Mouse (Mus musculus) kidney, embryonic 14.5 days (tissue): Measurements from ENCODE around the gene Chmp4b. TPM values are rescaled to one million over a fixed set of nuclear protein-coding genes. Genes with fewer than 3 reads are reported as not detected.

Experiments used
- ATAC-seq: fragments of 200-750 bp; cut with Nextera tagmentation; 2 replicates; pipeline ENCODE4 v1.8.0; 2017; ENCODE audit warnings: moderate number of reproducible peaks, mild to moderate bottlenecking, moderate TSS enrichment, moderate library complexity; ENCODE audit not compliant: low FRiP score, low TSS enrichment
- H3K27ac ChIP-seq: fragments of 300-500 bp; sonication (generic); 2 replicates; pipeline ENCODE4 v1.5.1; 2014; ENCODE audit warnings: low read depth, mild to moderate bottlenecking, low read length, moderate library complexity, mixed read lengths
- H3K27me3 ChIP-seq: fragments of 300-500 bp; sonication (generic); 2 replicates; pipeline ENCODE4 v1.6.1; 2014; ENCODE audit warnings: mild to moderate bottlenecking, low read length; ENCODE audit not compliant: control insufficient read depth, insufficient read depth
- H3K36me3 ChIP-seq: fragments of 300-500 bp; sonication (generic); 2 replicates; pipeline ENCODE4 v1.6.1; 2014; ENCODE audit warnings: low read length, mixed read lengths; ENCODE audit not compliant: control insufficient read depth, insufficient read depth
- H3K4me1 ChIP-seq: fragments of 300-500 bp; sonication (generic); 2 replicates; pipeline ENCODE4 v1.6.1; 2014; ENCODE audit warnings: low read length, mixed read lengths; ENCODE audit not compliant: control insufficient read depth, insufficient read depth
- H3K4me2 ChIP-seq: fragments of 300-500 bp; sonication (generic); replicated peaks from 2 replicates; pipeline ENCODE4 v1.6.1; 2014; ENCODE audit warnings: low read depth, mild to moderate bottlenecking, low read length
- H3K4me3 ChIP-seq: fragments of 300-500 bp; sonication (generic); 2 replicates; pipeline ENCODE4 v1.5.1; 2014; ENCODE audit warnings: mild to moderate bottlenecking, low read length
- H3K9ac ChIP-seq: fragments of 300-500 bp; sonication (generic); 2 replicates; pipeline ENCODE4 v1.6.1; 2014; ENCODE audit warnings: low read depth, mild to moderate bottlenecking, low read length, moderate library complexity
- H3K9me3 ChIP-seq: fragments of 300-500 bp; sonication (generic); 2 replicates; pipeline ENCODE4 v1.6.1; 2016; ENCODE audit warnings: low read length; ENCODE audit not compliant: control insufficient read depth
- WGBS: fragments of 180-500 bp; shearing (Covaris S2); extraction: QIAGEN DNeasy Blood & Tissue Kit; methylation state at CpG from one replicate; pipeline ENCODE4 v1.1.7; 2014; 5-methylcytosine and 5-hydroxymethylcytosine counted together
- polyA plus RNA-seq: library from polyadenylated mRNA; unstranded; fragments of >200 nt; fragmentation: Nextera tagmentation; extraction: Ambion mirVana; gene quantifications from 2 replicates; pipeline ENCODE4 v1.2.1, GENCODE M21; 2014

Gene Chmp4b
- polyA plus RNA-seq, 1 experiment from 2014 or later, result 13.9 TPM

- Histone ChIP-seq H3K9me3 (no peaks in the 10 kb centered on the region), H3K4me3 (no peak overlapping the region), H3K9ac (no peak overlapping the region), H3K36me3 (no peaks in the 10 kb centered on the region), H3K27ac (no peak overlapping the region), H3K4me1 (peaks cover 4% of the 10 kb centered on the region; the same call in 1 of the 2 replicates), H3K27me3 (no peaks in the 10 kb centered on the region), H3K4me2 (no peak overlapping the region)
- ATAC-seq, result no peak
- 53% methylated on average over 6 of the region's 6 CpGs for WGBS
These were observed 61.6 kb downstream of the Chmp4b start for GRCm38 (mm10) chr2:154713083-154713482.

DNA sequence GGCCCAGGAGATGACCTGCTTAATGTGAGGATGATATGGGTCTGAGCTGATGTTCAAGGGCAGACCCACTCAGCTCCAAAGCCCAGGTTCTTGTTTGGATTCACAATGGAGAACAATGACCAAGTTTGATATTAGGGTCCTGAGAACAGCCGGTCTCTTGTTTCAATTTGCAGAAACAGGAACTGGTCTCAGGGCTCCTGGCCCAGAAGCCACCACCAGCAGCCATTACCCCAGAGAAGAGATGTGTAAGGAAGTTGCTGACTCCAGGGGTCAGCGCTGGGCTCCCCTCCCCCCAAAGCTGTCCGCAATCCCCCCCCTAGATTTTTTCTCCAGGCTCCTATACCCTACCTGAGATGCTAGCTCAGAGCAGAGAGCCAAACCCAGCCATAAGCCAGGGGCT, 62.5 kb downstream of the Chmp4b start:
- Histone ChIP-seq H3K27ac (no peak overlapping the region), H3K27me3 (no peaks in the 10 kb centered on the region), H3K36me3 (no peaks in the 10 kb centered on the region), H3K4me3 (no peak overlapping the region), H3K4me1 (peaks cover 7% of the 10 kb centered on the region; the same call in 1 of the 2 replicates), H3K9me3 (no peaks in the 10 kb centered on the region), H3K9ac (no peak overlapping the region), H3K4me2 (no peak overlapping the region)
- ATAC-seq, result no peak
- 73% methylated on average over 3 of the region's 3 CpGs for WGBS

DNA sequence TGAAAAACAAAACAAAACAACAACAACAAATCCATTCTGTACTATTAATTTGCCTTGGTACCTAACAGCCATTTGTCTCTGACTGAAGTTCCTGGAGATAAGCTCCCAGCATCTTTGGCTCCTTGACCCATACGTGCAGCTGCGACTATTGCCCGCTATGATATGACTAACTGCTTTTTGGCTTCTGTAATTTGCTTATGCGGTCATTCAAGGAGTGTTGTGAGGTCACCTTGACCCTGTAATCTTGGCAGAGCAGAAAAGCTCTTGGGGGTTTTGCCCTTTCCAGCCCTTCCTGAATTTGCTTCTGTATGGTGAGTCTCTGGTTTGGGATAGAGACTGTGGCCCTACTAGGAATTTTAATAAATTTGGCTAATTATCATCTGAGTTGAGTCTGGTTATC, 65.1 kb downstream of the Chmp4b start:
- no peaks in the 10 kb centered on the region for H3K9me3 ChIP-seq
- H3K27me3 ChIP-seq, result no peaks in the 10 kb centered on the region
- H3K36me3 ChIP-seq, result no peaks in the 10 kb centered on the region
- H3K4me3 ChIP-seq, result no peak overlapping the region
- H3K4me2 ChIP-seq, result no peak overlapping the region
- ATAC-seq, result no peak
- no peak overlapping the region for H3K27ac ChIP-seq
- no peak overlapping the region for H3K9ac ChIP-seq
- peaks cover 7% of the 10 kb centered on the region; the same call in 1 of the 2 replicates for H3K4me1 ChIP-seq
- 84% methylated on average over 4 of the region's 4 CpGs for WGBS

GRCm38 (mm10) chr2:154717081-154717480, 65.6 kb downstream of the Chmp4b start:
- peaks cover 7% of the 10 kb centered on the region; the same call in 1 of the 2 replicates for H3K4me1 ChIP-seq
- no peak overlapping the region for H3K4me2 ChIP-seq
- H3K27ac ChIP-seq, result no peak overlapping the region
- H3K9me3 ChIP-seq, result no peaks in the 10 kb centered on the region
- no peak overlapping the region for H3K4me3 ChIP-seq
- no peaks in the 10 kb centered on the region for H3K27me3 ChIP-seq
- no peak for ATAC-seq
- no peak overlapping the region for H3K9ac ChIP-seq
- no peaks in the 10 kb centered on the region for H3K36me3 ChIP-seq

GRCm38 (mm10) chr2:154718855-154719556, 67.5 kb downstream of the Chmp4b start:
- peak; percentile 79 for ATAC-seq
- Histone ChIP-seq H3K9ac (no peak overlapping the region), H3K27me3 (no peaks in the 10 kb centered on the region), H3K9me3 (no peaks in the 10 kb centered on the region), H3K27ac (no peak overlapping the region), H3K4me2 (no peak overlapping the region), H3K4me3 (no peak overlapping the region), H3K36me3 (no peaks in the 10 kb centered on the region), H3K4me1 (peaks cover 3% of the 10 kb centered on the region)
- 31% methylated on average over 12 of the region's 12 CpGs for whole genome bisulfite sequencing

DNA sequence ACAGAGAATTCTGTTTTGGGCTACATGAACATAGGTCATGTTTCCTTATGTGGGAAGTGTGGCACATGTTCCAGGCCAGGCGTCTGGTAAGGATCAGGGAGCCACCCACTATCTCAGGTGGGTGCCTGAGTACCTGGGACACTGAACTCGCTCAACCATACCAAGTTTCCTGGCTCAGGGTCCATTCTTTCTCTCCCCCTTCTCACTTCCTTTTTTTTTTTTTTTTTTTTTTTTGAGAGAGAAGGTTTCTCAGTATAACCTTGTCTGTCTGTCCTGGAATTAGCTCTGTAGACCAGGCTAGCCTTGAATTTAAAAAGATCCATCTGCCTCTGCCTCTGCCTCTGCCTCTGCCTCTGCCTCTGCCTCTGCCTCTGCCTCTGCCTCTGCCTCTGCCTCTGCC, 68.8 kb downstream of the Chmp4b start:
- no peak overlapping the region for H3K9ac ChIP-seq
- H3K27ac ChIP-seq, result no peak overlapping the region
- no peak overlapping the region for H3K4me2 ChIP-seq
- 90% methylated on average over 2 of the region's 2 CpGs for WGBS
- H3K27me3 ChIP-seq, result no peaks in the 10 kb centered on the region
- H3K4me3 ChIP-seq, result no peak overlapping the region
- no peaks in the 10 kb centered on the region for H3K9me3 ChIP-seq
- peaks cover 3% of the 10 kb centered on the region for H3K4me1 ChIP-seq
- no peaks in the 10 kb centered on the region for H3K36me3 ChIP-seq
- no peak for ATAC-seq

DNA sequence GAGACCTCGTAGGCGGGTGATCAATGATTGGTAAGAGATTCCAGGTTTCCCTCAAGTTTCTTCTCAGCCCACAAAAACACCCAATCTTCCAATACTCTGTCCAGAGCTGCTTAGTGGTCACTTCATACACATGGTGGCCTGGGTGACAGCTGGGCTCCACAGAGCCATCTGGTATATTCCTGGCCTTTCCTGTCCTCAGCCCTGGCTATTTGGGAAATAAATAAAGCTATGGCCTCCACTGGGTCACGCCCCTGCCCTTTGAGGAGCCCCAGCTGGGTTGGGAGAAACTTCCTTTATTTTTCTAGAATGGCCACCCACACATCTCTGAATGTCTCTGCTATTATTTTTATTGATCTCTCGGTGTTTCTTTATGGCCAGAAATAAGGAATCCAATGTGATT, 72.0 kb downstream of the Chmp4b start:
- ATAC-seq, result no peak

DNA sequence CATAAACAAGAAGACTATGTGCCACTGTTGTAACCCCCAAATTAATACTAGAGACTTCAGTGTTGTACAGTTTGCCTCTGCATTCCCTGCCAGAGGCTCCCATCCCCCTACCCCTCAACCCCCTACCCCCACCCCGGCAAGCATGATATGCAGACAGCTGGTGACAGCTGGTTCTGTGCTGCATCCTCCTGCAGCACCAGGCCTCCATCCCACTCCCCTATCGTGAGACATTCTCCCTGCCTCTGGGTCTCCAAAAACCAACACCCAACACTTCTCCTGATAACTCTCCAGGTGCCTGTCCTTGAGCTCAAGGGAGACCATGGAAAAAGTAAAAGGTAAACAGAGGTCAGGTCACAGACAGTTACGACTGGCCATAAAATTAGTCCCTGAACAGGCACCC, 78.2 kb downstream of the Chmp4b start:
- Histone ChIP-seq H3K4me1 (peaks cover 17% of the 10 kb centered on the region), H3K27me3 (no peaks in the 10 kb centered on the region), H3K36me3 (no peaks in the 10 kb centered on the region), H3K27ac (no peak overlapping the region), H3K4me2 (no peak overlapping the region), H3K9me3 (no peaks in the 10 kb centered on the region), H3K9ac (no peak overlapping the region), H3K4me3 (no peak overlapping the region)
- 22% methylated on average over 3 of the region's 3 CpGs for WGBS
- ATAC-seq, result no peak

More for the DNA sequence above, 72.0 kb downstream of the Chmp4b start:
- no peak overlapping the region for H3K4me2 ChIP-seq
- H3K27ac ChIP-seq, result no peak overlapping the region
- H3K36me3 ChIP-seq, result no peaks in the 10 kb centered on the region
- no peaks in the 10 kb centered on the region for H3K9me3 ChIP-seq
- H3K9ac ChIP-seq, result no peak overlapping the region
- H3K4me3 ChIP-seq, result no peak overlapping the region
- peaks cover 2% of the 10 kb centered on the region for H3K4me1 ChIP-seq
- H3K27me3 ChIP-seq, result no peaks in the 10 kb centered on the region
- WGBS, result 73% methylated on average over 4 of the region's 4 CpGs

DNA sequence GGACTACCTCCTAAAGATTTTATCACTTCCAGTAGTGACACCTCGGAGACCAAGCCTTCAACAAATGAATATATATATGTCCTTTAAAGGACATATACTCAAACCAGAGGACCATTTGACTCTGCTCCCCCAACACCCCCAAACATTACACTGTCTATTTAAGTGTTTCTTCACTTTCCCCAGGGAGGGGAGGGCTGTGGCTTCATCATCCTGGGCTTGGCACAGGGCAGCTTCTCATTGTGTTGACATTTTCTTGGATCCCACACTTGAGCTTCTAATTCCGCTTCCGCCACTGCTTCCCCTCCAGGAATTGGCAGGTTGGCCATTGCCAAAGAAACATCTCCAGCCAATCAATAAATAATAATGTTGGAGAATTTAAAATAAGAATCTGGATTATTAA, 79.3 kb downstream of the Chmp4b start:
- ATAC-seq, result no peak
- H3K27ac ChIP-seq, result no peak overlapping the region
- 80% methylated on average over 3 of the region's 3 CpGs for WGBS

More for the DNA sequence above, 79.3 kb downstream of the Chmp4b start:
- Histone ChIP-seq H3K4me2 (no peak overlapping the region), H3K9me3 (no peaks in the 10 kb centered on the region), H3K4me3 (no peak overlapping the region), H3K27me3 (no peaks in the 10 kb centered on the region), H3K36me3 (no peaks in the 10 kb centered on the region), H3K4me1 (peaks cover 26% of the 10 kb centered on the region), H3K9ac (no peak overlapping the region)
